Mouse (Mus musculus) ES-CJ7 (cell line): ENCODE measurements around the gene Slc25a44.

Experiments used
- DNase-seq: peaks from one replicate; pipeline ENCODE4 v3.0.0; 2011; ENCODE audit warnings: low read depth, low spot score

Slc25a44 gene

GRCm38 (mm10) chr3:88424605-88425329 is at the start of gene Slc25a44:
TSS of gene Slc25a44 (minus strand) at chr3:88425139.
- peak; percentile 99 for DNase-seq

GRCm38 (mm10) chr3:88473571-88473970 is 48.6 kb upstream of the Slc25a44 start:
- DNase-seq, result no peak

- DNase-seq, result peak; percentile 80
Observed at GRCm38 (mm10) chr3:88473020-88473419, 48.1 kb upstream of the Slc25a44 start.

GRCm38 (mm10) chr3:88470943-88471479 is 46.1 kb upstream of the Slc25a44 start:
- DNase-seq, result no peak

GRCm38 (mm10) chr3:88469466-88469865 is 44.5 kb upstream of the Slc25a44 start:
- DNase-seq, result no peak

- DNase-seq, result peak; percentile 81
Observed at GRCm38 (mm10) chr3:88467116-88467824, 42.3 kb upstream of the Slc25a44 start.

GRCm38 (mm10) chr3:88465127-88465526 is 40.2 kb upstream of the Slc25a44 start:
- no peak for DNase-seq

- no peak for DNase-seq
Observed at GRCm38 (mm10) chr3:88464425-88464824, 39.5 kb upstream of the Slc25a44 start.

- no peak for DNase-seq
Observed at GRCm38 (mm10) chr3:88460983-88461696, 36.2 kb upstream of the Slc25a44 start, which contains the start of gene Sema4a. TSS of gene Sema4a (minus strand) at chr3:88461182.

GRCm38 (mm10) chr3:88460029-88460428 is 35.1 kb upstream of the Slc25a44 start:
- DNase-seq, result no peak

- DNase-seq, result peak; percentile 59
Observed at GRCm38 (mm10) chr3:88458778-88459219, 33.9 kb upstream of the Slc25a44 start.

- DNase-seq, result no peak
Observed at GRCm38 (mm10) chr3:88456746-88457532, 32.0 kb upstream of the Slc25a44 start.

- no peak for DNase-seq
Observed at GRCm38 (mm10) chr3:88456313-88456712, 31.4 kb upstream of the Slc25a44 start.

- no peak for DNase-seq
Observed at GRCm38 (mm10) chr3:88455588-88456264, 30.8 kb upstream of the Slc25a44 start.

GRCm38 (mm10) chr3:88454762-88455587 is 30.0 kb upstream of the Slc25a44 start:
- no peak for DNase-seq

- no peak for DNase-seq
Observed at GRCm38 (mm10) chr3:88453986-88454385, 29.0 kb upstream of the Slc25a44 start.

GRCm38 (mm10) chr3:88453369-88453768 is 28.4 kb upstream of the Slc25a44 start:
- no peak for DNase-seq

GRCm38 (mm10) chr3:88452716-88453115 is 27.8 kb upstream of the Slc25a44 start:
- no peak for DNase-seq

GRCm38 (mm10) chr3:88452246-88452645 is 27.3 kb upstream of the Slc25a44 start:
- DNase-seq, result no peak
